Comparison of ENCODE assay signal across 9 mouse cellular contexts in genomic region chr10:82987394-82987793, GRCm38 (mm10). TPM values are rescaled to one million over a fixed set of nuclear protein-coding genes. Genes with fewer than 3 reads are reported as not detected.
DNase-seq lines count a peak whose midpoint lies in the region; ATAC-seq and TF ChIP-seq lines count a peak whose summit lies in the region.
"Had no signal": no experiment of that assay in that cellular context is flagged by ENCODE, and none has a peak within 500 bp of the region (broad histone marks: within the 10 kb centered on the region; RNA-seq: fewer than 3 reads in every experiment).

No protein-coding gene starts in this region.

- intact Hi-C loops in gastrocnemius, adult 2 months (cut with DNase I) = loop anchor here (5.0 to 10.0 kb wide), 2 partner anchors 115 to 197 kb away; no protein-coding TSS in a partner anchor
- intact Hi-C loops in gastrocnemius, postnatal 36 days (cut with DNase I) = loop anchor here (5.0 kb wide), 1 partner anchor 195 kb away; no protein-coding TSS in a partner anchor
- intact Hi-C loops in left cerebral cortex, postnatal 14 days (cut with DNase I) = loop anchor here (5.0 to 10.0 kb wide), 6 partner anchors 57 to 210 kb away; no protein-coding TSS in a partner anchor

- peaks cover 22% of the 10 kb centered on the region for H3K27me3 ChIP-seq in forebrain, embryonic 13.5 days
- H3K27me3 ChIP-seq in liver, embryonic 15.5 days = peaks cover 41% of the 10 kb centered on the region

- peak overlapping the region; percentile 92 for H3K4me2 ChIP-seq in forebrain, embryonic 13.5 days
- peak overlapping the region; percentile 95 for H3K4me2 ChIP-seq in liver, embryonic 15.5 days

- no peak for DNase-seq in gastrocnemius, adult 2 months
- DNase-seq in gastrocnemius, postnatal 36 days = no peak
- peak; percentile 36 for DNase-seq in A20 (ENCODE audit: low read depth, low spot score)
- DNase-seq in thymus, postnatal 4 days = no peak
- no peak for DNase-seq in left cerebral cortex, postnatal 14 days (ENCODE audit: low spot score in 2 of 2)
- DNase-seq: cerebellum, adult 9-11 months had no signal

- no peak for TF ChIP-seq CTCF in gastrocnemius, adult 2 months (IDR thresholded peaks at IDR 0.05)

- H3K9ac ChIP-seq in forebrain, embryonic 13.5 days = peak overlapping the region; percentile 89
- H3K9ac ChIP-seq in liver, embryonic 15.5 days = peak overlapping the region; percentile 89

- no peak for ATAC-seq in forebrain, embryonic 13.5 days
- ATAC-seq in liver, embryonic 15.5 days (ENCODE audit: insufficient read depth) = no peak
- ATAC-seq in cerebellum, adult (ENCODE audit: insufficient number of reproducible peaks, low FRiP score, low TSS enrichment) = no peak

- no peaks in the 10 kb centered on the region for H3K9me3 ChIP-seq in forebrain, embryonic 13.5 days (replicated peaks)
- H3K9me3 ChIP-seq in liver, embryonic 15.5 days (replicated peaks) = no peaks in the 10 kb centered on the region

- WGBS in forebrain, embryonic 13.5 days = 20% methylated on average over 4 of the region's 4 CpGs
- 46% methylated on average over 4 of the region's 4 CpGs for WGBS in liver, embryonic 15.5 days (ENCODE audit: insufficient replicate concordance)

- peaks cover 63% of the 10 kb centered on the region for H3K4me1 ChIP-seq in forebrain, embryonic 13.5 days
- H3K4me1 ChIP-seq in liver, embryonic 15.5 days (replicated peaks) = peaks cover 77% of the 10 kb centered on the region

- no peaks in the 10 kb centered on the region for H3K36me3 ChIP-seq in forebrain, embryonic 13.5 days (ENCODE audit: poor library complexity, severe bottlenecking)
- H3K36me3 ChIP-seq in liver, embryonic 15.5 days (replicated peaks) = no peaks in the 10 kb centered on the region

- peak overlapping the region; percentile 80 for H3K4me3 ChIP-seq in gastrocnemius, adult 2 months
- H3K4me3 ChIP-seq in forebrain, embryonic 13.5 days = peak overlapping the region; percentile 60
- H3K4me3 ChIP-seq in liver, embryonic 15.5 days (replicated peaks) = peak overlapping the region; percentile 93

- peak overlapping the region; percentile 49; the same call in 1 of the 2 replicates for H3K27ac ChIP-seq in gastrocnemius, adult 2 months
- H3K27ac ChIP-seq in forebrain, embryonic 13.5 days = no peak overlapping the region
- H3K27ac ChIP-seq in liver, embryonic 15.5 days (replicated peaks) = peak overlapping the region; percentile 91

RNA-seq across cellular contexts. Expression of gene Chst11, which starts 2.1 kb away (rescaled TPM):
- total RNA-seq in gastrocnemius, adult 2 months (2021) = 1 to 10 TPM; 1.1 to 1.8 TPM
- total RNA-seq in gastrocnemius, postnatal 36 days (2021) = 1 to 10 TPM in 1 of 2 experiments, under 1 TPM in 1; 0.77 to 1.2 TPM
- polyA plus RNA-seq in forebrain, embryonic 13.5 days (2015; fragmentation: Nextera tagmentation; extraction: Ambion mirVana) = 2.1 and 2.5 TPM in 2 replicates
- 1.2 TPM in 2 replicates for polyA plus RNA-seq in liver, embryonic 15.5 days (2015; fragmentation: Nextera tagmentation; extraction: Ambion mirVana)
- 10 to 100 TPM; 29.8 to 33.1 TPM for total RNA-seq in left cerebral cortex, postnatal 14 days (2021)

Comparison
In these comparisons a context has a peak if more than half of its experiments do, and no peak if none do; other contexts are left out.
1. RNA of gene Chst11, which starts 2.1 kb away (total RNA-seq): 29.8 to 33.1 TPM in left cerebral cortex, postnatal 14 days; 1.1 to 1.8 TPM in gastrocnemius, adult 2 months and 0.77 to 1.2 TPM in gastrocnemius, postnatal 36 days; every median in the first group is over 10 times any median in the second.
2. Peak in every context shown above with its lines, with median percentiles within 50 percentile points of each other: H3K4me3 ChIP-seq.